Mouse (Mus musculus) gastrocnemius, postnatal 4 days (tissue): Measurements from ENCODE around the gene Rab28. TPM values are rescaled to one million over a fixed set of nuclear protein-coding genes. Genes with fewer than 3 reads are reported as not detected.
"Not testable (repeated sequence)": the region's sequence is repeated elsewhere in the genome, so short reads cannot be mapped to it uniquely, and the experiment has no call there.

ENCODE experiments used
- DNase-seq, 2 experiments: peaks; one replicate each; pipeline ENCODE4 v3.0.0; 2021 to 2022; ENCODE audit warnings: low spot score in 2 of 2, mixed read lengths in 2 of 2
- long read RNA-seq, 2 experiments: library from polyadenylated mRNA; stranded (forward); transcript quantifications; one replicate each; pipeline ENCODE4 v2.0.0; 2021
- total RNA-seq, 2 experiments: library from RNA; stranded (reverse); gene quantifications; 2 replicates each; pipeline ENCODE4 v1.2.3; 2021

Gene Rab28
- 10 to 100 TPM; 44.8 to 50.6 TPM for total RNA-seq
- long read RNA-seq, experiment 1, transcript Rab28-203 (8 exons, 1,697 nt), result minor isoform, 67 of 156 reads
- long read RNA-seq, experiment 1, transcript Rab28-201 (7 exons, 1,635 nt), result major isoform, 75 of 156 reads
- long read RNA-seq, experiment 1, partial matches to known transcripts, result 1 of 156 reads
- long read RNA-seq, experiment 1, other reads (novel, unspliced or antisense), result 12 of 156 reads
- long read RNA-seq, experiment 2, transcript Rab28-201 (7 exons, 1,635 nt), result minor isoform, 59 of 140 reads
- long read RNA-seq, experiment 2, transcript Rab28-203 (8 exons, 1,697 nt), result major isoform, 68 of 140 reads
- long read RNA-seq, experiment 2, partial matches to known transcripts, result 1 of 140 reads
- long read RNA-seq, experiment 2, other reads (novel, unspliced or antisense), result 12 of 140 reads

GRCm38 (mm10) chr5:41708051-41708630, at the start of gene Rab28:
Rab28 (minus strand) TSS chr5:41708157.
- peak; percentile 92 to 94 for DNase-seq

- DNase-seq, result no peak
Measured at GRCm38 (mm10) chr5:41757338-41757737, 49.4 kb upstream of the Rab28 start.

GRCm38 (mm10) chr5:41756396-41756795, 48.4 kb upstream of the Rab28 start:
- no peak for DNase-seq

- DNase-seq, result no peak
Measured at GRCm38 (mm10) chr5:41755373-41755960, 47.5 kb upstream of the Rab28 start.

GRCm38 (mm10) chr5:41754836-41755235, 46.9 kb upstream of the Rab28 start:
- no peak for DNase-seq

- DNase-seq, result no peak
Measured at GRCm38 (mm10) chr5:41754226-41754775, 46.3 kb upstream of the Rab28 start.

GRCm38 (mm10) chr5:41752721-41753120, 44.8 kb upstream of the Rab28 start:
- no peak for DNase-seq

GRCm38 (mm10) chr5:41744898-41745780, 37.2 kb upstream of the Rab28 start:
- DNase-seq, result no peak

GRCm38 (mm10) chr5:41744234-41744633, 36.3 kb upstream of the Rab28 start:
- DNase-seq, result no peak

- no peak for DNase-seq
Measured at GRCm38 (mm10) chr5:41738817-41739216, 30.9 kb upstream of the Rab28 start.

- DNase-seq, result no peak
Measured at GRCm38 (mm10) chr5:41737039-41737438, 29.1 kb upstream of the Rab28 start.

GRCm38 (mm10) chr5:41727017-41727416, 19.1 kb upstream of the Rab28 start:
- DNase-seq, result no peak

GRCm38 (mm10) chr5:41725573-41725972, 17.6 kb upstream of the Rab28 start:
- no peak for DNase-seq

- no peak for DNase-seq
Measured at GRCm38 (mm10) chr5:41707115-41708015, 592 bp downstream of the Rab28 start.

GRCm38 (mm10) chr5:41706777-41707114, 1.2 kb downstream of the Rab28 start:
- no peak for DNase-seq

GRCm38 (mm10) chr5:41701085-41701484, 6.9 kb downstream of the Rab28 start:
- not testable (repeated sequence) for DNase-seq

GRCm38 (mm10) chr5:41697958-41698357, 10.0 kb downstream of the Rab28 start:
- no peak for DNase-seq

- DNase-seq, result no peak
Measured at GRCm38 (mm10) chr5:41685016-41685415, 22.9 kb downstream of the Rab28 start.

- DNase-seq, result no peak
Measured at GRCm38 (mm10) chr5:41683976-41684375, 24.0 kb downstream of the Rab28 start.

GRCm38 (mm10) chr5:41666012-41666411, 41.9 kb downstream of the Rab28 start:
- no peak for DNase-seq
